Mouse (Mus musculus): ENCODE data around the gene Ifit2. TPM values are rescaled to one million over a fixed set of nuclear protein-coding genes. Genes with fewer than 3 reads are reported as not detected.

Gene Ifit2
- polyA plus RNA-seq, 1 experiment from 2014 or later = 5.2 TPM

DNA sequence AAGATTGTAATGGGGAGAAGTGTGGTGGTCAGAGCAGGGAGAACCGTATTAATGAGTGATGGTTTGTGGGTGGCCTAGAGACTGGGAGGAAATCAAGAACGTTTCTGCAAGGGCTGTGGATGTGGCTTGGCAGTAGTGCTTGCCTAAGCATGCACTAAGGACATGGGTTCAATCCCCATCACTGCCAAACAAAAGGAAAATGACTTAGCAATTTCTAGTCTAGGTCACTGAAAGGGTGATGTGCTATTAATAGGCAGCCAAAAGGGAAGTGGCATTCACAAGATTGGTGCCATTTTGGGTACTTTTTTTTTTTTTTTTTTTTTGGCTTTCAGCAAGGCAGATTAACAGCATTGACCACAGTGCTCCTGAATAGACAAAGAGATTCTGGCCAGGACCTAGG is 29.1 kb upstream of the Ifit2 start:
- Histone ChIP-seq H3K36me3 (replicated peaks) (peaks cover 16% of the 10 kb centered on the region; the same call in 1 of the 2 replicates), H3K4me1 (peaks cover 8% of the 10 kb centered on the region), H3K9me3 (no peaks in the 10 kb centered on the region), H3K4me3 (no peak overlapping the region), H3K27me3 (ENCODE audit: poor library complexity, severe bottlenecking) (no peaks in the 10 kb centered on the region), H3K27ac (no peak overlapping the region)
- 77% methylated on average over 2 of the region's 2 CpGs for WGBS
- no peak for DNase-seq (ENCODE audit: extremely low spot score, low spot score)

DNA sequence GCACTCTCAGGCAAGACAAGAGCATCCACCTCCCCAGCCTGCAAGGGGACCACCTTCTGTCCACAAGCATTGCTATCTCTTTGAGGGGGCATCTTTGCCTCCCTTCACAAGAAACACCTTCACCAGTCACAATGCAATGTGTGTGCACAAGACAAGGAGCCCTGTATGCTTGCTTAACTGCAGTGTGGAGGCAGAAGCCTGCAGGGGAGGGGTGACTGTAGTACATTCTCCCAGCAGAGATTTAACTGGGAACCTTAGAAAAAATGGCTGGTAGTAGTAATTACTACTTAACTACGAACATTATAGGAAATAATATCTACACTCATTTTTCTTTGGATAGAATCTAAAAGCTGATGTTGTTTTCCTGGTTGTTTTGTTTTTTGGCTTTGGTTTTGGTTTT is 28.5 kb upstream of the Ifit2 start:
- no peaks in the 10 kb centered on the region for H3K9me3 ChIP-seq
- H3K27ac ChIP-seq = no peak overlapping the region
- no peak for DNase-seq (ENCODE audit: extremely low spot score, low spot score)
- H3K27me3 ChIP-seq (ENCODE audit: poor library complexity, severe bottlenecking) = no peaks in the 10 kb centered on the region
- 88% methylated on average over 1 of the region's 1 CpGs for WGBS
- peaks cover 14% of the 10 kb centered on the region for H3K4me1 ChIP-seq
- no peak overlapping the region for H3K4me3 ChIP-seq
- H3K36me3 ChIP-seq (replicated peaks) = peaks cover 16% of the 10 kb centered on the region; the same call in 1 of the 2 replicates

DNA sequence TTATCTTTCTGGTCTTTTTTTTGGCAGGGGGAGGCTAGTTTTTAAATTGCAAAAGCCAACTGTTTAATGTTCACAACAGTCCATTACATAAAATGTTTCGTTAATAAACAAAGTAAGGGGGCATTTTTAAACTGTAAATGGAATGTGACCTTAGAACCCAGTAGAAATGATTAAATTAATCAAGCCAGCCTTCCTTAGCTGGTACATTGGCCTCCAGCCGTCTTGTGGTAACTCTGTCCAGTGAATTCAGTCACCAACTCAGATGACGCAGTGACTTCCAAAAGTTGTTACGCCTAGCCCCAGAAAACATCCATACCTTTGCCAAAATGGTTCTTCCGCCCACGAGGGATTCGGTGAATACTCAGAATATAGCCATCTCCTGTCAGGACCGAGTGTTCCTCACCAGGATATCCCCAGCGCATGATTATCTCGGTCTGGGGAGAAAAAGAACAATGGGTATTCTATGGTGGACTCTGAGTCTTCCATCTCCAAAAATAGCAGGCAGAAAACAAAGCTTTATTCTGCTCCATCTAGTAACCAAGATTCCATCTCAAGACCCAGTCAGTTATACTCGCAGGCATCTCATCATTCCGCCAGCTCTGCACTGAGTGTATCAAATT is 27.3 kb upstream of the Ifit2 start:
- DNase-seq (ENCODE audit: extremely low spot score, low spot score) = no peak
- H3K9me3 ChIP-seq = no peaks in the 10 kb centered on the region
- no peaks in the 10 kb centered on the region for H3K27me3 ChIP-seq (ENCODE audit: poor library complexity, severe bottlenecking)
- peaks cover 18% of the 10 kb centered on the region for H3K4me1 ChIP-seq
- no peak overlapping the region for H3K4me3 ChIP-seq
- peaks cover 15% of the 10 kb centered on the region; the same call in 1 of the 2 replicates for H3K36me3 ChIP-seq (replicated peaks)
- WGBS = 83% methylated on average over 12 of the region's 12 CpGs
- no peak overlapping the region for H3K27ac ChIP-seq

DNA sequence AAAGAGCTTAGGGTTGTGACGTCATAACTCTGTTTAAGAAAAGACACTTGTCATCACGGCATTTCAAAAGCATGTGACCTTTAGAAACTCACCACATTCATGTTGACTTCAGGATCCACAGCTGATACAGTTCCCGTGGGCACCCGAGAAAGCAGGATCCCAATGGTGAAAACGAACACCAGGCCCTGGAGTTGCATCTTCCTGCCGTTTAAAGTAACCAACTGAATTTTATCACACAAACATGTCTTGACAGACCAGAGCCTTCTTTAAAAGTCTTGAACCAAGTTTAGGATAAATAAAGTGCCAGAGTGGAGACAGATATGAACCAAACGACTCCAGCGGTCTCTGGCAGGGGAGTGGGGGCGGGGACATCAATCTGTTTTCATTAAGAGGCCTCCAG is 25.8 kb upstream of the Ifit2 start:
- Histone ChIP-seq H3K27me3 (ENCODE audit: poor library complexity, severe bottlenecking) (no peaks in the 10 kb centered on the region), H3K4me1 (peaks cover 18% of the 10 kb centered on the region), H3K27ac (no peak overlapping the region), H3K36me3 (replicated peaks) (peaks cover 4% of the 10 kb centered on the region; the same call in 1 of the 2 replicates), H3K9me3 (no peaks in the 10 kb centered on the region), H3K4me3 (no peak overlapping the region)
- WGBS = 79% methylated on average over 9 of the region's 9 CpGs
- DNase-seq (ENCODE audit: extremely low spot score, low spot score) = no peak

DNA sequence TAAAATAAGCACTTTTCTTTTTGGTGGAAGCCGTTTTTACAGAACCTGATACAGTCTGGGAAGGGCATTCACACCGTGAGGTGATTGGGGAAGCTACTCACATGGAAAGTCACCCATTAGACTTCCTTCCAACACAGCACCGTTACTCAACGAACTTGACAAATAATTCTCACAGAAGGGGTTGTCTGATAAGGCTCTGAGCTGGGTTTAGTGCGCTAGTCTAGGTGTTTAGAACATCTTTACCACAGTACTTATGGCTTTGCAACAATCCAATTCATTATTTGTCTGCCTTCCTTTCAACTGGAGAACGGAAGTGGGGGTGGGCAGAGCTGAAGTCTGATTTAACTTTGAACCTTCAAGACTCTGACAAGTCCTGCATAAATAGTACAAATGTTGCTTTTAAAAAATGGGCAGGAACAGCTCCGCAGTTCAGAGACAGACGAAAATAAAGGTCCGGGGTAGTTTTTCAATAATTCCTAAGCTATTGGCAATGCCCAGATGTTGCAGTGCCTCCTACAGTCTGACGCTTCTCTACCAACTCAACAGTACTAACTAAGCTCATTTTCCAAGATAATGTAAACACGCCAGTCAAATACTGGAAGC is 24.1 kb upstream of the Ifit2 start:
- DNase-seq (ENCODE audit: extremely low spot score, low spot score) = no peak
- Histone ChIP-seq H3K27ac (peak overlapping the region; percentile 85), H3K27me3 (ENCODE audit: poor library complexity, severe bottlenecking) (no peaks in the 10 kb centered on the region), H3K4me3 (peak overlapping the region; percentile 71), H3K4me1 (peaks cover 18% of the 10 kb centered on the region), H3K36me3 (replicated peaks) (peaks cover 4% of the 10 kb centered on the region; the same call in 1 of the 2 replicates), H3K9me3 (no peaks in the 10 kb centered on the region)
- WGBS = 52% methylated on average over 11 of the region's 11 CpGs

DNA sequence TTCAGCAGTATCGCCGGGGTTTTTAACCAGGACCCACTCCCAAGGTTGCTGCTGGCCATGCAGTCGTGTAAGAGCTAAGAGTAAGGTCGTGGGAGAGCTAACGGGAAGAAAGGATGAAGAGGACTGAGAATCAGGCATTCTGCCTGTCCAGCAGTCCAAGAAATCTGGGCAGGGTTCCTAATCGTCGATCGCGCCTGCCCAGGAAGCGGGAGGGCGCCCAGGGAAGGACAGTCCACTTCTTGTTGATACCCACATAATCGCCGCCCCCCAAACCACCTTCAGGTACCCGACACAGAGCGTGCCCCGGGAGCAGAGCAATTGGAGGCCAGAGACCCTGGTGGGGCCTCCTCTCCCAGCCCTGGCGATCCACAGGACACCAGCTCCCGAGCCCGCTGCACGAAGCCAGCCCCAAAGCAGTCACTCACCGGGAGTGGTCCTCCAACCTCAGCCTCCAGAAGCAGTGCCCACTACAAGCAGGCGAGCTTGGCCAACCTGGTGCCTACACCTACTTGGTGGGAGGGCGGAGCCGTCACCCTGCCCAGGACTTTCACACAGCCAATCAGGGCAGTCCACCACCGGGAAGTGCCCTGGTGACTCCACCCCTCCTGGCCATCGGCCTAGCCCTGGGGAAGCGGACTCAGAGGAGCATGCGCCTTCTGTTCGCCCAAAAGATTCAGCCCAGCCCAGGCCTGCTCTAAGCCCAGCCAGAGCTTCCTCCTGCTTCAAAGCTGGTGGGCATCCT is 23.4 kb upstream of the Ifit2 start, which contains the start of gene Lipa:
TSS of gene Lipa (minus strand) at position 534 of the 742 bp plus-strand sequence.
- Histone ChIP-seq H3K9me3 (no peaks in the 10 kb centered on the region), H3K4me3 (peak within 1 kb of the TSS; percentile 71), H3K27ac (peak within 1 kb of the TSS; percentile 85), H3K27me3 (ENCODE audit: poor library complexity, severe bottlenecking) (no peaks in the 10 kb centered on the region), H3K36me3 (replicated peaks) (0 out of 2 replicates have a peak, but pooled peaks cover 2% of the 10 kb centered on the region), H3K4me1 (peaks cover 18% of the 10 kb centered on the region)
- under 1% methylated on average over 29 of the region's 29 CpGs for WGBS
- DNase-seq (ENCODE audit: extremely low spot score, low spot score) = peak; percentile 88

DNA sequence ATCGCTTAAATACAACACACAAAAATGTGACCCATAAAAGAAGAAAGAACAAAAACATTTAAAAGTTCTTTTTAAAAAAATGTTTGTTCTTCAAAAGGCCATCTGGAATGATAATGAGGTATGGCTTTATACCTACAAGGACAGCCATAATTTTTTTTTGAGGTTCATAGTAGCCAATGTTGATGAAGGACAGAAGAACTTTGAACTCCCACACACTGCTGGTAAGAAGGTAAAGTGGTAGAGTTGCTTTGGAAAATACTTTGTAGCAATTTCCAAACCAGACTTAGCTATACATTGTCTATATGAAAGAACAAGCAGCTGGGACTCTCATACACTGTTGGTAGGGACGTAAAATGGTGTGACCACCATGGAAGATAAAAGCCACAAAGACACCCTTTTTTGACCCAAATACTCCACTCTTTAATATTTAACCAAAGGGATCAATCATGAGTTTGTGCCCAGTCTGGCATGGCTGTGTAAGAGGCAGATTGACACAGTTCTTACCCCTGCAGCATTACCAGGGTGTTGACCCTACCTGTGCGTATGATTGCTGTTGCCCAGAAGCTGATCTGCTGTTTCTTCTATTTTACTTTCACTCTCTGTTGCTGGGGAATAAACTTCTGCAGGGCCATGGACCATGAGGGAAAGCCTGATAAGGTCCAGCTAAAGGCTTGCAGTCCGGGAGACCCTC is 18.3 kb upstream of the Ifit2 start:
- Histone ChIP-seq H3K4me1 (peaks cover 3% of the 10 kb centered on the region; the same call in 1 of the 2 replicates), H3K4me3 (no peak overlapping the region), H3K9me3 (no peaks in the 10 kb centered on the region; the same call in 1 of the 2 replicates), H3K27ac (no peak overlapping the region), H3K27me3 (ENCODE audit: poor library complexity, severe bottlenecking) (no peaks in the 10 kb centered on the region), H3K36me3 (replicated peaks) (no peaks in the 10 kb centered on the region)
- WGBS = 97% methylated on average over 4 of the region's 4 CpGs
- no peak for DNase-seq (ENCODE audit: extremely low spot score, low spot score)

DNA sequence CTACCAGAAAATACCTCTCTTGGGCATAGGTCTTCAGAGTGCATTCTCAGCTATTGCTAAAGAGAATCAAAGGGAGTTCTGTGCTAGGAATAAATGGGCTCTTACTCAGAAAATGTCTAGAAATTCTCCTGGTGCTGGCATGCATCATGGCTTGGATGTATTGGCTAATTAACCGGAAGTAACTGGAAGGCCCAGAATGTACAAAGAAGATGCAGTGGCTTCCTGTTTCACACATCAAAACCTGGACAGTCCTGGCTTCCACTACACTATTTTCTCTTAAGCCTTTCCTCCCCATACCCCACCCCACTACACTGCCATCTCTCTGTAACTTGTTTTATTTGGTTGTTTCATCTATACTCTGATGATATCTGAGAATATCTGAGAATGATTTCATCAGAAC is 11.1 kb upstream of the Ifit2 start:
- Histone ChIP-seq H3K4me1 (no peaks in the 10 kb centered on the region), H3K9me3 (no peaks in the 10 kb centered on the region; the same call in 1 of the 2 replicates), H3K27me3 (ENCODE audit: poor library complexity, severe bottlenecking) (no peaks in the 10 kb centered on the region), H3K36me3 (replicated peaks) (no peaks in the 10 kb centered on the region), H3K4me3 (no peak overlapping the region), H3K27ac (no peak overlapping the region)
- no peak for DNase-seq (ENCODE audit: extremely low spot score, low spot score)
- 88% methylated on average over 1 of the region's 1 CpGs for WGBS

DNA sequence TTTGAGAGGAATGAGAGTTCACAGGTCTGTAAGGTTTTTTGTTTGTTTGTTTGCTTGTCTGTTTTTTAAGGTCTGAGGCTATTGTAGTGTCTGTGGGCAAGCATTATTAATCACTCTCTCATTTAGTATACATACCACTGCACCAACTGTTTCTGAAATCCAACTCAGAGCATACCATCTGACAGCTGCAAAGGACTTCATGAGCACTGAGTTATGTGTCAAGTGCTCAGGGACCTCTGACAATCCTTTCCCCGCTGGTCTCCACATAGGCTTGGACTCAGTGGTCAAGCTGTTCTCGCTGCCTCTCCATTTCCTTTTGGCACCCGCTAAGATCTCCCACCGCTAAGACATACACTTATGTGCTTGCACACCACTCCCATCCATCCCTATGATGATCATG is 4.3 kb upstream of the Ifit2 start:
- Histone ChIP-seq H3K9me3 (no peaks in the 10 kb centered on the region), H3K27me3 (ENCODE audit: poor library complexity, severe bottlenecking) (no peaks in the 10 kb centered on the region), H3K36me3 (replicated peaks) (no peaks in the 10 kb centered on the region), H3K4me1 (peaks cover 14% of the 10 kb centered on the region), H3K27ac (no peak overlapping the region), H3K4me3 (no peak overlapping the region)
- WGBS = 94% methylated on average over 4 of the region's 4 CpGs
- no peak for DNase-seq (ENCODE audit: extremely low spot score, low spot score)

DNA sequence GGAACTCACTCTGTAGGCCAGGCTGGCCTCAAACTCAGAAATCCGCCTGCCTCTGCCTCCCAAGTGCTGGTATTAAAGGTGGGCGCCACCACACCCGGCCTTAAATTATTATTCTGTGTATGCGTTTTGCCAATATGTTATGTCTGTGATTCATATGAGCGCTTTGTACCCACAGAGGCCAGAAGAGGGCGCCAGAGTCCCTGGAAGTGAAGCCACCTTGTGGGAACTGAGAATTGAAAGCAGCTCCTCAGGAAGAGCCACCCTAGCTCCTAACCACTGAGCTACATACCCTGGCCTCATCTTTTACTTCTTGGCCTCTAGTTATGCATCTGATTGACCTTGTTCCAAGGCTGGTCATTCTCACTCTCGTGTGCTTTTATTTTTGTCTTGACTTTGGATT is 2.5 kb upstream of the Ifit2 start:
- no peaks in the 10 kb centered on the region for H3K27me3 ChIP-seq (ENCODE audit: poor library complexity, severe bottlenecking)
- H3K27ac ChIP-seq = no peak overlapping the region
- no peaks in the 10 kb centered on the region for H3K36me3 ChIP-seq (replicated peaks)
- no peaks in the 10 kb centered on the region for H3K9me3 ChIP-seq
- peak; percentile 61 for DNase-seq (ENCODE audit: extremely low spot score, low spot score)
- H3K4me1 ChIP-seq = peaks cover 20% of the 10 kb centered on the region
- 28% methylated on average over 7 of the region's 7 CpGs for WGBS
- H3K4me3 ChIP-seq = no peak overlapping the region

DNA sequence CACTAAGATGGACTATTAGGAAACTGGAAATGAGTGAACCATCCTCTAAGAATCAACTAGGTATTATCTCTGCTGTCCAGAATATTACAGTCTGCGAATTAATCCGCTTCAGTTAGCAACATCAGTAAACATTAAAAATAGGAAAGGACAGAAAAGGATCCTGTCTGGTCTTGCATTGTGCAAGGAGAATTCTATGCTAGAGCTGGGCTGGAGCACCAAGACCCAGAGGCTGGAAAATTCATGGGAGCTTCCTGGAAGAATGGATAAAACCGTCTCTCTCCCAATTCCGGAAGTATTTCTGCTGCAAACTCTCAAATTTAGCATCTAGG is 325 bp upstream of the Ifit2 start:
- 30% methylated on average over 4 of the region's 4 CpGs for WGBS
- no peak for DNase-seq (ENCODE audit: extremely low spot score, low spot score)
- Histone ChIP-seq H3K4me1 (peaks cover 20% of the 10 kb centered on the region), H3K27me3 (ENCODE audit: poor library complexity, severe bottlenecking) (no peaks in the 10 kb centered on the region), H3K36me3 (replicated peaks) (no peaks in the 10 kb centered on the region), H3K27ac (peak overlapping the region; percentile 84), H3K9me3 (0 out of 2 replicates have a peak, but pooled peaks cover 4% of the 10 kb centered on the region), H3K4me3 (peak overlapping the region; percentile 56)

DNA sequence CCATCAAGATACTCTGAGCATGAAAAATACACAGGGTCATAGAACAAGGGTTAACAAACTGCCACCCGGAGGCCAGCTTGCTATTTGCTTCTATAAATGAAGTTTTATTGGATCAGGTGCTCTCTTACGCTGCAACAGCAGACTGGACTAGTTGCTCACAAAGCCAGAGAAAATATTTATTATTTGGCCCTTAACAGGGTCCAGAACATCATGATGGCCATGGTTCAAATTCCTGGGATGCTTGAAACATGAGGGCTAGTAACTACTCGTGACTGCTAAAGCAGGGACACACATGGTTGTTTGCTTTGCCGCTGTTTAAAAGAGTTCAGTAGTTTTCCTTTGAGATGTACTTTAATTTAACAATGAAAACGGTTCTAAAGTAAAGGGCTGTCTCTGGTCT is 1.5 kb downstream of the Ifit2 start:
- no peaks in the 10 kb centered on the region for H3K27me3 ChIP-seq (ENCODE audit: poor library complexity, severe bottlenecking)
- H3K4me3 ChIP-seq = no peak overlapping the region
- no peak overlapping the region for H3K27ac ChIP-seq
- DNase-seq (ENCODE audit: extremely low spot score, low spot score) = no peak
- no peaks in the 10 kb centered on the region for H3K36me3 ChIP-seq (replicated peaks)
- H3K9me3 ChIP-seq = 0 out of 2 replicates have a peak, but pooled peaks cover 4% of the 10 kb centered on the region
- WGBS = 76% methylated on average over 5 of the region's 5 CpGs
- peaks cover 20% of the 10 kb centered on the region for H3K4me1 ChIP-seq

Data from forebrain, embryonic 10.5 days (tissue).